Mouse (Mus musculus) gastrocnemius, adult 2 months (tissue): Measurements from ENCODE around the gene Cdk5rap3. TPM values are rescaled to one million over a fixed set of nuclear protein-coding genes. Genes with fewer than 3 reads are reported as not detected.

Source experiments
- DNase-seq: peaks from one replicate; pipeline ENCODE4 v3.0.0; 2022
- H3K27ac ChIP-seq: fragments of 200-600 bp; 2 replicates; pipeline ENCODE4 v1.8.1; 2022; ENCODE audit warnings: mild to moderate bottlenecking
- H3K4me3 ChIP-seq: fragments of 200-600 bp; 2 replicates; pipeline ENCODE4 v1.8.1; 2022; ENCODE audit warnings: mild to moderate bottlenecking, moderate library complexity
- CTCF ChIP-seq: fragments of 200-600 bp; IDR thresholded peaks from 2 replicates; pipeline ENCODE4 v1.8.1; 2022; ENCODE audit warnings: antibody characterized with exemption, mild to moderate bottlenecking, moderate library complexity
- intact Hi-C: fragments of 180-260 bp; cut with DNase I; formaldehyde crosslinking; loops from one replicate; pipeline ENCODE4 v1.15.1; 2025
- total RNA-seq, 2 experiments: library from RNA; stranded (reverse); gene quantifications; 2 replicates each; pipeline ENCODE4 v1.2.3; 2021

Gene Cdk5rap3
- total RNA-seq, 2 experiments from 2014 or later, result 21.5 to 24.0 TPM

GRCm38 (mm10) chr11:96878715-96879114 lies 37.6 kb downstream of the Cdk5rap3 start:
- DNase-seq, result no peak
- no peak for TF ChIP-seq CTCF
- no peak overlapping the region for H3K27ac ChIP-seq
- intact Hi-C loops, result no loop called here
- no peak overlapping the region for H3K4me3 ChIP-seq

- H3K27ac ChIP-seq, result no peak overlapping the region
- intact Hi-C loops, result no loop called here
- no peak overlapping the region for H3K4me3 ChIP-seq
- DNase-seq, result no peak
- TF ChIP-seq CTCF, result no peak
These were observed 39.2 kb downstream of the Cdk5rap3 start for GRCm38 (mm10) chr11:96877071-96877470.

GRCm38 (mm10) chr11:96876300-96877040 lies 39.8 kb downstream of the Cdk5rap3 start:
- intact Hi-C loops, result no loop called here
- no peak for TF ChIP-seq CTCF
- no peak overlapping the region for H3K27ac ChIP-seq
- no peak overlapping the region for H3K4me3 ChIP-seq
- no peak for DNase-seq

GRCm38 (mm10) chr11:96875745-96876144 lies 40.6 kb downstream of the Cdk5rap3 start:
- TF ChIP-seq CTCF, result no peak
- peak; percentile 83 for DNase-seq
- no peak overlapping the region; the same call in 1 of the 2 replicates for H3K27ac ChIP-seq
- intact Hi-C loops, result no loop called here
- H3K4me3 ChIP-seq, result peak overlapping the region; percentile 68

- no peak for TF ChIP-seq CTCF
- intact Hi-C loops, result no loop called here
- Histone ChIP-seq H3K4me3 (peak overlapping the region; percentile 68), H3K27ac (no peak overlapping the region)
- no peak for DNase-seq
These were observed 41.0 kb downstream of the Cdk5rap3 start for GRCm38 (mm10) chr11:96875270-96875669.

GRCm38 (mm10) chr11:96873601-96874140 lies 42.6 kb downstream of the Cdk5rap3 start:
- intact Hi-C loops, result loop anchor here (5.0 kb wide), 1 partner anchor 94 kb away; no protein-coding TSS in a partner anchor
- peak overlapping the region; percentile 69 for H3K4me3 ChIP-seq
- peak overlapping the region; percentile 91 for H3K27ac ChIP-seq
- DNase-seq, result peak; percentile 83
- TF ChIP-seq CTCF, result no peak

GRCm38 (mm10) chr11:96872441-96873379 lies 43.6 kb downstream of the Cdk5rap3 start:
- intact Hi-C loops, result loop anchor here (5.0 kb wide), 1 partner anchor 95 kb away; no protein-coding TSS in a partner anchor
- H3K4me3 ChIP-seq, result peak overlapping the region; percentile 69
- no peak for TF ChIP-seq CTCF
- peak; percentile 47 for DNase-seq
- peak overlapping the region; percentile 91 for H3K27ac ChIP-seq

- intact Hi-C loops, result loop anchor here (1.0 kb wide), 1 partner anchor 43 kb away; no protein-coding TSS in a partner anchor
- DNase-seq, result peak; percentile 71
These were observed 49.1 kb downstream of the Cdk5rap3 start for GRCm38 (mm10) chr11:96867149-96867548.

GRCm38 (mm10) chr11:96863206-96863995 lies 52.9 kb downstream of the Cdk5rap3 start:
- TF ChIP-seq CTCF, result no peak
- Histone ChIP-seq H3K27ac (peak overlapping the region; percentile 92), H3K4me3 (peak overlapping the region; percentile 51)
- DNase-seq, result peak; percentile 81
- intact Hi-C loops, result loop anchor here (5.0 kb wide), 3 partner anchors 86 to 311 kb away; partner anchors contain the start of gene Snx11

More at GRCm38 (mm10) chr11:96867149-96867548, 49.1 kb downstream of the Cdk5rap3 start:
- peak; percentile 95 for TF ChIP-seq CTCF
- no peak overlapping the region for H3K27ac ChIP-seq
- H3K4me3 ChIP-seq, result no peak overlapping the region

GRCm38 (mm10) chr11:96862534-96862933 lies 53.8 kb downstream of the Cdk5rap3 start:
- no peak for DNase-seq
- Histone ChIP-seq H3K27ac (peak overlapping the region; percentile 92), H3K4me3 (peak overlapping the region; percentile 70; the same call in 1 of the 2 replicates)
- intact Hi-C loops, result loop anchor here (1.0 to 5.0 kb wide), 4 partner anchors 85 to 310 kb away; partner anchors contain the start of gene Snx11
- TF ChIP-seq CTCF, result no peak

GRCm38 (mm10) chr11:96861878-96862289 lies 54.4 kb downstream of the Cdk5rap3 start:
- Histone ChIP-seq H3K4me3 (peak overlapping the region; percentile 70), H3K27ac (peak overlapping the region; percentile 92)
- intact Hi-C loops, result loop anchor here (1.0 to 5.0 kb wide), 4 partner anchors 85 to 310 kb away; partner anchors contain the start of gene Snx11
- TF ChIP-seq CTCF, result peak; percentile 97
- peak; percentile 96 for DNase-seq

- peak; percentile 63 for DNase-seq
- no peak for TF ChIP-seq CTCF
- Histone ChIP-seq H3K27ac (peak overlapping the region; percentile 92), H3K4me3 (peak overlapping the region; percentile 70)
- intact Hi-C loops, result loop anchor here (5.0 kb wide), 3 partner anchors 84 to 309 kb away; partner anchors contain the start of gene Snx11
These were observed 54.9 kb downstream of the Cdk5rap3 start for GRCm38 (mm10) chr11:96861446-96861845.
